Mouse (Mus musculus): ENCODE results near the gene Prkg1. TPM values are rescaled to one million over a fixed set of nuclear protein-coding genes. Genes with fewer than 3 reads are reported as not detected.
A peak's percentile ranks its signal among the peaks of the same experiment; 100 is the strongest.

The Prkg1 gene
- polyA plus RNA-seq, 1 experiment from 2014 or later, result 8.4 TPM

DNA sequence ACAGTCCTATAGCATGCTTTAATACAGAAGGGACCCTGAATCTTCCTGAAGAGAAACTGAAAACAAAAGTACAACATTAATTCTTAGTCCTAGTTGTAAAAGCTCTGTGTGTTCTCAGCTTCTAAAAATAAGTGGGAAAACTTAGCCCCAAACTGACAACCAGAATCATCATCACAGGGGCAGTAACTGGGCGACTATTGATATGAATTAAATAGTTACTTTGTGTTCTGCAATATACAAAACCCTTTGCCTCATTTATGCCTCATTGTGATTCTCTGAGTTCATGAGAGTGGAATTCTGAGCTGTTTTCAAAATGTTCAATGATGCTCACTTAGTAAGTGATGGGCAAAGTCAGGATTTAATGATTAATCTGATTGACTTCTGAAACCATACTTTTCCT lies 170.8 kb downstream of the Prkg1 start:
- WGBS, result 78% methylated on average over 1 of the region's 1 CpGs
- H3K4me2 ChIP-seq (replicated peaks), result no peak overlapping the region
- H3K4me3 ChIP-seq, result no peak overlapping the region
- H3K27me3 ChIP-seq, result no peaks in the 10 kb centered on the region
- H3K9me3 ChIP-seq, result no peaks in the 10 kb centered on the region
- no peak overlapping the region for H3K27ac ChIP-seq
- H3K9ac ChIP-seq, result no peak overlapping the region
- no peak for ATAC-seq (ENCODE audit: low FRiP score, low read depth)
- H3K36me3 ChIP-seq, result no peaks in the 10 kb centered on the region
- H3K4me1 ChIP-seq, result no peaks in the 10 kb centered on the region

DNA sequence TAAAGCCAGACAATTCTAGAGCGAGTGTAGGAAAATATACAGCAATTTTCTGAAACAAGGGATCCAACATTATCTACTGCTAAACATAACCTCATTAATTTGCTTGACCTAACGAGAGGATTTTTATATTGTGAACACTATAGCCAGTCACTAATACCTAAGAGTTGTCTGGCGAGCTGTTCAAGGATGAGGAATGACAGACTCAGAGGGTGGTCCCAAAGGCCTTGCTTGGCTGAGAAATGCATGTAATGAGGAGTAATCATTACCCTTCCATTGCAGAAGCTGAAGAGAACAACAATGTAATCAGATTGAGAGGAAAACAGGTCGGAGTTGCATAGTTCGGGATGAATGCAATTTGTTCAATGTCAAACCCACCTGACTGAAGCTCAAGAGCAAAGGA lies 174.1 kb downstream of the Prkg1 start:
- no peaks in the 10 kb centered on the region for H3K36me3 ChIP-seq
- no peak overlapping the region for H3K4me3 ChIP-seq
- ATAC-seq (ENCODE audit: low FRiP score, low read depth), result no peak
- H3K4me1 ChIP-seq, result no peaks in the 10 kb centered on the region
- H3K9me3 ChIP-seq, result no peaks in the 10 kb centered on the region
- H3K27ac ChIP-seq, result no peak overlapping the region
- 77% methylated on average over 5 of the region's 5 CpGs for WGBS
- H3K4me2 ChIP-seq (replicated peaks), result no peak overlapping the region
- H3K9ac ChIP-seq, result no peak overlapping the region
- no peaks in the 10 kb centered on the region for H3K27me3 ChIP-seq

DNA sequence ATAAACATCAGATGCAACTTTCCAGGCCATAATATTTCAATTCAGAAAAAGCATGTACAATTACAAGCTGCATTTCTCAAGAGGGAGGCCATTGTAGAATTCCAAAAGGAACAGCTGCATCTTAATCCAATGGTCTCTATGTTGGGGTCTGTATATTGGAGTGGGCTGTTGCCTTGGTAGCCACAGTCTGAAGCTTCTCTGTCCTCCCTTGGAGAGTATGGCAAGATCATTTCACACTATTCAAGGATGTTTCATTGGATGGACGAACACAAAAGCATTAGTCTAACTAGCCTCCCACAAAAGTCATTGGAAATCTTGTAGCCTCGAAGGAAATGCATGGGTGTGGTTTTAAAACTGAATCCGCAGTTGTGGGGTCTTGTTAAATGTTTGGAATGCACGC lies 187.7 kb downstream of the Prkg1 start:
- Histone ChIP-seq H3K4me3 (no peak overlapping the region), H3K9me3 (no peaks in the 10 kb centered on the region), H3K36me3 (no peaks in the 10 kb centered on the region), H3K4me2 (replicated peaks) (no peak overlapping the region), H3K27ac (no peak overlapping the region), H3K27me3 (no peaks in the 10 kb centered on the region), H3K4me1 (peaks cover 12% of the 10 kb centered on the region), H3K9ac (no peak overlapping the region)
- WGBS, result 32% methylated on average over 4 of the region's 4 CpGs
- ATAC-seq (ENCODE audit: low FRiP score, low read depth), result peak; percentile 64; the same call in 1 of the 2 replicates

DNA sequence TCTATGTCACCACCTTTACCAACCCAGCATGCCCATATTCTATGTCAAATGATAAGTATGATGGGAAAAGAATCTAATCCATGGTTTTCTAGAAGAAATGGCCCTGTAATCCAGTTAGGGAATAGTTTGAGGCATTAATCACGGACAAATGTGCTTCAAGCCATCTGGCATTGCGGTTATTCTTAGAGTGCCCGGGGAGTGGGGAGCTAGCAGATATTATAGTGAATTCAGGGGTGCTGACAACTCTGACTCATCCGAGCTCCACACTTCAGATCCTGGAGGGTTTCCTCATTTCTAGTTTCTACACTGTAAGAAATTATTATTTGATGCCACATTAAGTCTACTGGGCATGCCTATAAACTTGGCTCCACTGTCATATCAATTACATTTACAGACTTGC lies 200.5 kb downstream of the Prkg1 start:
- no peak overlapping the region for H3K4me2 ChIP-seq (replicated peaks)
- no peak overlapping the region for H3K4me3 ChIP-seq

DNA sequence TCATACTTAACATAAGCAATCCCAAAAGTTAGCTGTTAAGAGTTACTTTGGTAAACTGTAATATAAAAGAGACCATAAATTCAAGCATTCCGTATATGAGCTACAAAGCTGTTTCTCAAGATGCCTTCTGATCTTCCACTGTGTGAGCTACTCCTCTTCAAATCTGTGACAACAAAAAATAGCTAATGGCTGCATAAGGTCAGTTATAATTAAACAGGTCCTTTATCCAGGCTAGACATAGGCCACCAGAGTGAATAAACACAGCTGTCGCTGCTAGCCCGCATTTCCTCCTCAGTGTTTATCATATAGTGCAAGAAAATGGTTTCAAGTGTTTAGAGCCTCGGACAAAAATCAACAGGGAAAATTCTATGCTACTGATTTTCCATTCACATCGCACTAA lies 218.8 kb downstream of the Prkg1 start:
- Histone ChIP-seq H3K9ac (no peak overlapping the region), H3K4me1 (0 out of 2 replicates have a peak, but pooled peaks cover 2% of the 10 kb centered on the region), H3K27ac (no peak overlapping the region), H3K9me3 (no peaks in the 10 kb centered on the region), H3K4me2 (replicated peaks) (no peak overlapping the region), H3K4me3 (no peak overlapping the region), H3K27me3 (no peaks in the 10 kb centered on the region), H3K36me3 (no peaks in the 10 kb centered on the region)
- WGBS, result 81% methylated on average over 5 of the region's 5 CpGs
- ATAC-seq (ENCODE audit: low FRiP score, low read depth), result no peak

More for the DNA sequence above, 200.5 kb downstream of the Prkg1 start:
- ATAC-seq (ENCODE audit: low FRiP score, low read depth), result no peak
- H3K4me1 ChIP-seq, result no peaks in the 10 kb centered on the region
- no peaks in the 10 kb centered on the region for H3K36me3 ChIP-seq
- H3K9ac ChIP-seq, result no peak overlapping the region
- no peaks in the 10 kb centered on the region for H3K9me3 ChIP-seq
- no peaks in the 10 kb centered on the region for H3K27me3 ChIP-seq
- 83% methylated on average over 4 of the region's 4 CpGs for WGBS
- H3K27ac ChIP-seq, result no peak overlapping the region

DNA sequence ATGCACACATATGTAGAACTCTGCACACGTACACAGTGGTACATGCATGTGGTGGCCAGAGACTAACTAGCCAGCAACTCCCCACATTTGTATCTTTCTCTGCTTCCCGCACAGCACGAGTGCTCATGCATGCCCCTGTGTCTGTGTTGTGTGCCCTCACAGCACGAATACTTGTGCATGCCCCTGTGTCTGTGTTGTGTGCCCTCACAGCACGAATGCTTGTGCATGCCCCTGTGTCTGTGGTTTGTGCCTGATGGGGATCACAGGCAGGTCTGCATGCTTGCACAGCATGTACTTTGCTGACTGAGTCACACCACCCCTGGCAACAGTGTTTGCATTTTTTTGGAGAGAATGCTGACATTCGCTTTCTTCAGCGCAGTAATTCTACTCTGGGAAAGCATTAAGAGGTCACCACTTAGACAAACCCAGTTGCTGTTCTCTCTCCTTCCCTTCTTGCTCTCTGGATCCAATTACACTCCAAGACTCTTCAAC lies 233.5 kb downstream of the Prkg1 start:
- 49% methylated on average over 7 of the region's 7 CpGs for WGBS
- Histone ChIP-seq H3K27me3 (no peaks in the 10 kb centered on the region), H3K4me2 (replicated peaks) (no peak overlapping the region), H3K4me1 (peaks cover 20% of the 10 kb centered on the region), H3K9me3 (no peaks in the 10 kb centered on the region), H3K9ac (no peak overlapping the region), H3K27ac (peak overlapping the region; percentile 44; the same call in 1 of the 2 replicates), H3K4me3 (no peak overlapping the region), H3K36me3 (no peaks in the 10 kb centered on the region)
- peak; percentile 28; the same call in 1 of the 2 replicates for ATAC-seq (ENCODE audit: low FRiP score, low read depth)

DNA sequence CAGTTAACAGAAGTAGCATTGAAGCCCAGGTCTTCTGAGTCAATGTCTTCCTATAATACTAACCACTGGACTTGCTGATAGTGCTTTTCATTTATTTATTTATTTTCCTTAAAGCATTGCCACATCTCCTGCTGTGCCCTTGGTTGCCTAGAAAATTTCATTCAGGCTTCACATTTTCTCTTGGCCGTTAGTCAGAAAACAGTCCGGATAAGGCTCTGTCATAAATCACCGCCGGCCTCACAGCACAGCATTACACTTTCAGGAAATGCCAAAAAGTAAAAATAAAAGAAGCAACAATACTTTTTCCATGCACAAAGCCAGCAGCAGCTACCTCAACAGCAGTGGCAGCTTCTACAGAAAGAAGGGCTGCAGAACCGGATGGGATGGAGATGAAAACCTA lies 234.2 kb downstream of the Prkg1 start:
- Histone ChIP-seq H3K4me2 (replicated peaks) (peak overlapping the region; percentile 22; the same call in 1 of the 2 replicates), H3K27ac (no peak overlapping the region), H3K9ac (no peak overlapping the region), H3K27me3 (no peaks in the 10 kb centered on the region), H3K4me1 (peaks cover 20% of the 10 kb centered on the region), H3K36me3 (no peaks in the 10 kb centered on the region), H3K4me3 (no peak overlapping the region), H3K9me3 (no peaks in the 10 kb centered on the region)
- peak; percentile 64; the same call in 1 of the 2 replicates for ATAC-seq (ENCODE audit: low FRiP score, low read depth)
- 17% methylated on average over 5 of the region's 5 CpGs for WGBS

DNA sequence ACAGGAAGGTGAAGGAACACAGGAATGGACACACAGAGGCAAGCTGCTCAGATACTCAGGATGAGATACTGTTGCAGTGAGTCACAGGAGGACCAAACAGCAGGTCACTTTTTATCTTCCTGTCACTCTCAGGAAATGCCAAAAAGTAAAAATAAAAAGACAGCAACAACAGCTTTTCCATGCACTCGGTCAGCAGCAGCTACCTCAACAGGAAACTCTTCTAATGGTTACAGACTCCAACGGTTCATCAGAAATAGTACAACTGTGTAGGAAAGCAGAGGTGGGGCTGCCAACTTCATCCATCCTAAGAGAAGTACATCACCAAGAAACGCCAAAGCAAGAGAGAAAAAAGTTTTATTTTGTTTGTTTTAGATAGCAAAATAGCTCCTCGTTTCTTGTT lies 234.9 kb downstream of the Prkg1 start:
- no peaks in the 10 kb centered on the region for H3K9me3 ChIP-seq
- H3K4me1 ChIP-seq, result peaks cover 20% of the 10 kb centered on the region
- no peak for ATAC-seq (ENCODE audit: low FRiP score, low read depth)
- H3K27ac ChIP-seq, result no peak overlapping the region
- H3K9ac ChIP-seq, result no peak overlapping the region
- no peak overlapping the region for H3K4me2 ChIP-seq (replicated peaks)
- H3K4me3 ChIP-seq, result no peak overlapping the region
- 41% methylated on average over 4 of the region's 4 CpGs for WGBS
- no peaks in the 10 kb centered on the region for H3K27me3 ChIP-seq
- no peaks in the 10 kb centered on the region for H3K36me3 ChIP-seq

DNA sequence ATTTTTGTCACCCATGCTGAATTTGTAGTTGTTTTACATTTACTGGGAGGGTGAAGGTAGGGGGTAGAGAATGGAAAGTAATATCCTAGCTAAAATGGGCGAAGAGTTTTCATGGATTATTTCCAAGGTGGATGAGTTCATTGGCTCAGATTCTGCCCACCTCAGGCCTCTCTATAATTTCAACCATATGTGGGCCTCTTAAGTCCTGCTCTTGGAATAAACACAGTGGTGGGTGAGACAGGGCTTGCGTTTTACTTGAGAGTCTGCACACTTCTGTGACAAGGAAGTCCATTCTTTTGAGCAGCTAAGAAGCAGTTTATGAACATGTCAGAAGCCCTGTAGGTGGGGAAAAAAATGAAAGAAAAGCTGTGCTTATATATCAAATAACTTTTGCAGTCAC lies 250.3 kb downstream of the Prkg1 start:
- WGBS, result 17% methylated on average over 2 of the region's 2 CpGs
- Histone ChIP-seq H3K36me3 (no peaks in the 10 kb centered on the region), H3K9ac (no peak overlapping the region), H3K27ac (no peak overlapping the region), H3K4me3 (no peak overlapping the region), H3K9me3 (no peaks in the 10 kb centered on the region), H3K27me3 (no peaks in the 10 kb centered on the region), H3K4me1 (peaks cover 6% of the 10 kb centered on the region; the same call in 1 of the 2 replicates), H3K4me2 (replicated peaks) (no peak overlapping the region)
- no peak for ATAC-seq (ENCODE audit: low FRiP score, low read depth)

DNA sequence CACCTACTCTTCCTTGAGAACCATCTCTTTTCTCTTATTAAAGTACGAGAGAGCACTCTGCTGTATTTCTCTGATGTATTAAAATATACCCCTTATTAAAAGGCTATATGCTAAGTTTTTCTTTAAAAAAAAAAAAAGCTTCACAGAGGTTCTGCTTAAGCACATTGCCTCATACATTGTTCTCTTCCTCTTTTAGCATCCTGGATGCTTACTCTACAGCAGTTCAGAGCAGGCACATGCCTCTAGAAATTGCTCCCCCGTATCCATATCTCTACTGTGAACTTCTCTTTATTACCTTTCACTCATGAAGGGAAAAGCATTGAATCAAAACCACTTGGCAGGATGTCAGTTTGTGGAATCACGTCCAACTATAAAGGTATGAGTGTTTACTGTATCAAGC lies 257.0 kb downstream of the Prkg1 start:
- Histone ChIP-seq H3K36me3 (no peaks in the 10 kb centered on the region), H3K4me2 (replicated peaks) (no peak overlapping the region), H3K4me3 (no peak overlapping the region), H3K27me3 (no peaks in the 10 kb centered on the region), H3K9ac (no peak overlapping the region), H3K4me1 (0 out of 2 replicates have a peak, but pooled peaks cover 3% of the 10 kb centered on the region), H3K27ac (no peak overlapping the region), H3K9me3 (no peaks in the 10 kb centered on the region)
- no peak for ATAC-seq (ENCODE audit: low FRiP score, low read depth)
- 54% methylated on average over 3 of the region's 3 CpGs for WGBS

DNA sequence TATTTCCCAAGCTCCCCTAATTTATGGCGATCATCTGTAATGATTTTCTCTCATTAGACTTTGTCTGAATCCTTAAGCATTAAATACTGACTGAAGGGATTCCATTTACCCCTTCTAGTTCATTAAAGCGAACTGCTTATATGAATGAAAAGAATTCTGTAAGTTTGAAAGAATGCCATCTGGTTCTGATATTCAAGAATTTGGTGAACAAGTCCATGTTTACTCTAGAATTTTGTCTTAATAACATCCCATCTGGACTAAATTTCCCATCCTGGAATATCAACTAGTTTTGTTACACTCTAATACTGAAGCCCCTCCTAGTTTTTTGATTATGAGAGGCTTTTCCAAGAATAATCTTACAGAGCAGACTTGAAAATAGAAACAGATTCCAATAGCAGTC lies 258.5 kb downstream of the Prkg1 start:
- no peak overlapping the region for H3K27ac ChIP-seq
- ATAC-seq (ENCODE audit: low FRiP score, low read depth), result no peak
- H3K9ac ChIP-seq, result no peak overlapping the region
- H3K4me1 ChIP-seq, result 0 out of 2 replicates have a peak, but pooled peaks cover 3% of the 10 kb centered on the region
- H3K4me2 ChIP-seq (replicated peaks), result no peak overlapping the region
- WGBS, result 52% methylated on average over 2 of the region's 2 CpGs
- no peak overlapping the region for H3K4me3 ChIP-seq
- H3K27me3 ChIP-seq, result no peaks in the 10 kb centered on the region
- no peaks in the 10 kb centered on the region for H3K9me3 ChIP-seq
- H3K36me3 ChIP-seq, result no peaks in the 10 kb centered on the region

DNA sequence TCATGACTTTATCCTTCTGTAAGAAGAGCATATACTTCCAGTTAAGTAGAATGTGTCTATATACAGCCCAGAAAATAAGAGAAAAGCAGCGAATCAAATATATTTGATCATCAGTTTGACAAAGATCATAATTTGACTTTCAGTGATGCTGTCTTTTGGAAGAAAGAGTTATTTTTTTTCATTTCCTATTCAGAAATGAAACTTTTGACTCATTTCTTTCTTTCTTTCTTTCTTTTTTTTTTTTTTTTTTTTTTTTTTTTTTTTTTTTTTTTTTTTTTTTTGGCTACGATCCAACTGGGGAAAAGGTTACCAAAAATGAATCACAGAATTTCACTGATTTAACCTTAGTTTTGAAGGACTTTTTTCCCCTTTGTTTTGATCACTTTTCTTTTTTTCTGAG lies 259.8 kb downstream of the Prkg1 start:
- H3K27ac ChIP-seq, result no peak overlapping the region
- no peak overlapping the region for H3K4me2 ChIP-seq (replicated peaks)
- H3K9ac ChIP-seq, result no peak overlapping the region
- H3K36me3 ChIP-seq, result no peaks in the 10 kb centered on the region
- no peak overlapping the region for H3K4me3 ChIP-seq
- 0 out of 2 replicates have a peak, but pooled peaks cover 3% of the 10 kb centered on the region for H3K4me1 ChIP-seq
- 92% methylated on average over 2 of the region's 2 CpGs for whole genome bisulfite sequencing
- no peaks in the 10 kb centered on the region for H3K27me3 ChIP-seq
- ATAC-seq (ENCODE audit: low FRiP score, low read depth), result no peak
- H3K9me3 ChIP-seq, result no peaks in the 10 kb centered on the region

DNA sequence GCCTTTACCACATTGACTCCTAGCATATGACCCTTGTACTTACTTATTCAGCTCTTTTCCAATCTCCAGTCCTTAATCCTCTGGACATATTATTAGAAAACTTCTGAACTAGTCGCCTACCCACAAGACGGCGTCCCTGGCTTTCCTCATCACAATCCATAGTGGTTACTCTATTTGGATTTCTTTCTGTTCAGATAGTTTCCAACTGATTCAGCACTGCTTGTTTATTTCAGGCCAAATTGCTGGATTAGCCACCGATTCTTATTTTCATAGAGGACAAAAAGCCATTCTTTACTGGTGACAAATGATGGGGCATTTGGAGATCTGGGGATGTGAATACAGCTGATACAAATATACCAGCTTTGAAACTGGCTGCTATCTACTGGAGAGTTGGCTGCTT lies 267.4 kb downstream of the Prkg1 start:
- WGBS, result 92% methylated on average over 4 of the region's 4 CpGs
- Histone ChIP-seq H3K9me3 (no peaks in the 10 kb centered on the region), H3K36me3 (no peaks in the 10 kb centered on the region), H3K4me2 (replicated peaks) (no peak overlapping the region), H3K4me1 (no peaks in the 10 kb centered on the region), H3K27ac (no peak overlapping the region), H3K9ac (no peak overlapping the region), H3K4me3 (no peak overlapping the region), H3K27me3 (no peaks in the 10 kb centered on the region)
- no peak for ATAC-seq (ENCODE audit: low FRiP score, low read depth)
